ENCODE assay signal across 7 mouse cellular contexts in the genomic region with DNA sequence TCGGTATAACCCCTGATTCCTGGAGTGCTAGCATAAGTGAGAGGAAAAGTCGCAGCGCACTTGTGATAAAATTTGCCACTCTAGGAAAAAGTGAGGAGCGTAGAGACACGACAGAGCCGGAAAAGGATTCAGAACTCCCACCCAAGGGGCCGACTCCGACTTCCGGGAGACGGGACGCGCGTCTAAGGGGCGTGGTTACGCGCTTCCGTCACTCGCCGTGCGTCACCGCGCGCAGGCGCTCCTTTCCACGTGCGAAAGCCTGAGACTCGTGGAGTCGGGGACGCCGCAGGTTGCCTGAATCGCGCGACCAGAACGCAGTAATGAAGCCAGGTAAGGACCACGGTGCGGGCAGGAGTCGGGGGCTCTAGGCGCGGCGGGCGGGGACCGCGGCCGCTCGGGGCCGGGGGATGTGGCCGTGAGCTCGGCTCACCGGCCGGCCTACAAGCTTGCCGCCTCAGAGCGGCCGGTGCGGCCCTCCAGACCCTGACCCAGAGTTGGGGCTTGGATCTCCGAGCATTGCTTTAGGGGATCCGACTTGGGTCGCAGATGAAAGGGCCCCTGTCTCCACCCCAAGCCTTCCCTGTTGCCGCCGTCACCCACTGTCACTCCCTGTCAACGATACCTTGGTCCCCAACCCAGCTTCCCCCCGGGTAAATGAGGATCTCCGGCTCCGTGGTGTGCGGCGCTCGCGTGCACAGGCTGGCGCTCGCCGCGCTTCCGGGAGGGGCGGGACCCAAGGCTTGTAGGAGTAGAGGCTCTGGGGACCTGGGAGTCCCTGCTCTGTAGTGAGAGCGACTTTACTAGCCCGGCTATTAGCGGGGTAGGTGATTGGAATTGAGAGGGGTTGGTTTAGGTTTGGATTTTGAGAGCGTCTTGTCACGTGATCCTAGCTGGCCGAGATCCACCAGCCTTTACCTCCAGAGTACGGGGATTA. TPM values are rescaled to one million over a fixed set of nuclear protein-coding genes. Genes with fewer than 3 reads are reported as not detected.
A peak's percentile ranks its signal among the peaks of the same experiment; 100 is the strongest.
DNase-seq lines count a peak whose midpoint lies in the region; ATAC-seq and TF ChIP-seq lines count a peak whose summit lies in the region.

Gene Fbl, plus strand, starts transcription at position 222 of the 934 bp plus-strand sequence.

- H3K9me3 ChIP-seq in intestine, postnatal 0 days (ENCODE audit: control insufficient read depth) = no peaks in the 10 kb centered on the region
- H3K9me3 ChIP-seq in midbrain, embryonic 12.5 days = no peaks in the 10 kb centered on the region

- peak; percentile 90 for DNase-seq in adrenal gland, adult 8-10 months
- DNase-seq in embryo, embryonic 9.5 days (ENCODE audit: extremely low spot score) = peak; percentile 92
- no peak for DNase-seq in gonadal fat pad, adult 2 months (ENCODE audit: low read depth)
- DNase-seq in left cerebral cortex, postnatal 4 days = peak; percentile 92

- H3K4me3 ChIP-seq in intestine, postnatal 0 days (ENCODE audit: low read depth, low read length) = peak within 1 kb of the TSS; percentile 71
- H3K4me3 ChIP-seq in midbrain, embryonic 12.5 days = peak within 1 kb of the TSS; percentile 83
- peak within 1 kb of the TSS; percentile 89 for H3K4me3 ChIP-seq in small intestine, adult 2 months (ENCODE audit: low read depth, low read length)

- peaks cover 3% of the 10 kb centered on the region; the same call in 1 of the 2 replicates for H3K4me1 ChIP-seq in intestine, postnatal 0 days (replicated peaks; ENCODE audit: control insufficient read depth, insufficient read depth, low read length)
- H3K4me1 ChIP-seq in midbrain, embryonic 12.5 days = peaks cover 26% of the 10 kb centered on the region
- peaks cover 5% of the 10 kb centered on the region; the same call in 1 of the 2 replicates for H3K4me1 ChIP-seq in small intestine, adult 2 months (ENCODE audit: control insufficient read depth, insufficient read depth, insufficient read length, low read length)

- intact Hi-C loops in left cerebral cortex, postnatal 4 days (cut with DNase I) = loop anchor here (5.0 kb wide), 1 partner anchor 117 kb away; the partner anchor contains the start of gene Psmc4

- peak; percentile 69 for TF ChIP-seq POLR2A in small intestine, adult 2 months (IDR thresholded peaks at IDR 0.05; ENCODE audit: low read depth, low read length)

- ATAC-seq in intestine, postnatal 0 days = peak; percentile 90
- ATAC-seq in midbrain, embryonic 12.5 days (ENCODE audit: low FRiP score, low read depth) = peak; percentile 90

- H3K27me3 ChIP-seq in intestine, postnatal 0 days (replicated peaks; ENCODE audit: control insufficient read depth, insufficient read depth, low read length) = no peaks in the 10 kb centered on the region
- H3K27me3 ChIP-seq in midbrain, embryonic 12.5 days = no peaks in the 10 kb centered on the region
- H3K27me3 ChIP-seq in small intestine, adult 2 months (ENCODE audit: control insufficient read depth, insufficient read depth, low read length) = no peaks in the 10 kb centered on the region

- H3K9ac ChIP-seq in intestine, postnatal 0 days (ENCODE audit: low read depth, low read length) = peak within 1 kb of the TSS; percentile 76
- H3K9ac ChIP-seq in midbrain, embryonic 12.5 days (replicated peaks) = peak within 1 kb of the TSS; percentile 79

- WGBS in intestine, postnatal 0 days = under 1% methylated on average over 80 of the region's 80 CpGs
- WGBS in midbrain, embryonic 12.5 days = under 1% methylated on average over 71 of the region's 80 CpGs
- WGBS in small intestine, adult 2 months = under 1% methylated on average over 80 of the region's 80 CpGs

- peak within 1 kb of the TSS; percentile 93 for H3K4me2 ChIP-seq in intestine, postnatal 0 days (replicated peaks; ENCODE audit: low read depth)
- H3K4me2 ChIP-seq in midbrain, embryonic 12.5 days (replicated peaks) = peak within 1 kb of the TSS; percentile 94

- H3K27ac ChIP-seq in intestine, postnatal 0 days (ENCODE audit: low read depth, low read length) = peak within 1 kb of the TSS; percentile 91
- peak within 1 kb of the TSS; percentile 72 for H3K27ac ChIP-seq in midbrain, embryonic 12.5 days (replicated peaks)
- peak within 1 kb of the TSS; percentile 62 for H3K27ac ChIP-seq in small intestine, adult 2 months (ENCODE audit: insufficient read depth, low read depth, low read length)

- 0 out of 2 replicates have a peak, but pooled peaks cover 2% of the 10 kb centered on the region for H3K36me3 ChIP-seq in intestine, postnatal 0 days (ENCODE audit: control insufficient read depth, insufficient read depth)
- peaks cover 1% of the 10 kb centered on the region; the same call in 1 of the 2 replicates for H3K36me3 ChIP-seq in midbrain, embryonic 12.5 days
- no peaks in the 10 kb centered on the region for H3K36me3 ChIP-seq in small intestine, adult 2 months (ENCODE audit: control insufficient read depth, insufficient read depth, low read length)

- no peak for TF ChIP-seq CTCF in intestine, postnatal 0 days (IDR thresholded peaks at IDR 0.05; ENCODE audit: low read depth)
- TF ChIP-seq CTCF in small intestine, adult 2 months (IDR thresholded peaks at IDR 0.05; ENCODE audit: extremely low read depth, insufficient read length, insufficient replicate concordance, low read depth, low read length) = no peak

RNA-seq across cellular contexts. Expression of gene Fbl, which starts in this region (rescaled TPM):
- 100 to 1,000 TPM in 1 of 4 experiments, 10 to 100 TPM in 3; 80.8 to 102 (median 88.7) TPM for total RNA-seq in adrenal gland, adult 8-10 months (2022)
- polyA plus RNA-seq in gonadal fat pad, adult 2 months (2012; rRNA removed) = 34.6 and 54.2 TPM in 2 replicates
- polyA plus RNA-seq in intestine, postnatal 0 days (2015; fragmentation: Nextera tagmentation; extraction: Ambion mirVana) = 60.6 and 67.1 TPM in 2 replicates
- total RNA-seq in left cerebral cortex, postnatal 4 days (2021) = 100 to 1,000 TPM; 113 to 121 TPM
- 134 TPM in 2 replicates for polyA plus RNA-seq in midbrain, embryonic 12.5 days (2016; fragmentation: Nextera tagmentation; extraction: Ambion mirVana)
- polyA plus RNA-seq in small intestine, adult 2 months (2012; rRNA removed) = 15.7 and 26.6 TPM in 2 replicates
